Mouse (Mus musculus): ENCODE measurements around the gene Pced1b. TPM values are rescaled to one million over a fixed set of nuclear protein-coding genes. Genes with fewer than 3 reads are reported as not detected.
"Not testable (repeated sequence)": the region's sequence is repeated elsewhere in the genome, so short reads cannot be mapped to it uniquely, and the experiment has no call there.

Pced1b gene
- polyA plus RNA-seq (2014; fragmentation: Nextera tagmentation; extraction: Ambion mirVana) = 3.6 and 4.3 TPM in 2 replicates

- no peaks in the 10 kb centered on the region for H3K9me3 ChIP-seq (ENCODE audit: control insufficient read depth, low read length)
- peak within 1 kb of the TSS; percentile 77 for H3K4me3 ChIP-seq (ENCODE audit: low read depth, low read length)
- H3K36me3 ChIP-seq (ENCODE audit: control insufficient read depth, insufficient read depth, low read length) = no peaks in the 10 kb centered on the region
- peak within 1 kb of the TSS; percentile 72 for H3K27ac ChIP-seq (replicated peaks; ENCODE audit: low read depth, low read length)
- ATAC-seq (ENCODE audit: low read depth) = peak; percentile 93
- under 1% methylated on average over 47 of the region's 125 CpGs for WGBS
- peak; percentile 75 for DNase-seq (ENCODE audit: low spot score)
- peak within 1 kb of the TSS; percentile 89 for H3K9ac ChIP-seq (ENCODE audit: low read depth, low read length)
- peaks cover 20% of the 10 kb centered on the region for H3K27me3 ChIP-seq (replicated peaks; ENCODE audit: control insufficient read depth, insufficient read depth, low read length)
- H3K4me2 ChIP-seq (ENCODE audit: low read depth, low read length) = peak within 1 kb of the TSS; percentile 79
- H3K4me1 ChIP-seq (ENCODE audit: control insufficient read depth, insufficient read depth, low read length) = 0 out of 2 replicates have a peak, but pooled peaks cover 5% of the 10 kb centered on the region
Measured at GRCm38 (mm10) chr15:97246911-97247790, at the start of gene Pced1b, which contains the start of gene Amigo2. TSS of gene Pced1b (plus strand) at chr15:97247107. TSS of gene Amigo2 (minus strand) at chr15:97247287.

- DNase-seq (ENCODE audit: low spot score) = no peak
- H3K4me3 ChIP-seq (ENCODE audit: low read depth, low read length) = no peak overlapping the region
- no peak for ATAC-seq (ENCODE audit: low read depth)
- H3K9ac ChIP-seq (ENCODE audit: low read depth, low read length) = no peak overlapping the region
- H3K4me2 ChIP-seq (ENCODE audit: low read depth, low read length) = no peak overlapping the region
- H3K36me3 ChIP-seq (ENCODE audit: control insufficient read depth, insufficient read depth, low read length) = no peaks in the 10 kb centered on the region
- no peak overlapping the region for H3K27ac ChIP-seq (replicated peaks; ENCODE audit: low read depth, low read length)
- H3K4me1 ChIP-seq (ENCODE audit: control insufficient read depth, insufficient read depth, low read length) = no peaks in the 10 kb centered on the region
- no peaks in the 10 kb centered on the region for H3K9me3 ChIP-seq (ENCODE audit: control insufficient read depth, low read length)
- 77% methylated on average over 3 of the region's 3 CpGs for WGBS
- H3K27me3 ChIP-seq (replicated peaks; ENCODE audit: control insufficient read depth, insufficient read depth, low read length) = no peaks in the 10 kb centered on the region
Measured at GRCm38 (mm10) chr15:97204889-97205288, 42.0 kb upstream of the Pced1b start.

GRCm38 (mm10) chr15:97205776-97206175, 41.1 kb upstream of the Pced1b start:
- no peaks in the 10 kb centered on the region for H3K27me3 ChIP-seq (replicated peaks; ENCODE audit: control insufficient read depth, insufficient read depth, low read length)
- no peak overlapping the region for H3K9ac ChIP-seq (ENCODE audit: low read depth, low read length)
- 83% methylated on average over 10 of the region's 10 CpGs for WGBS
- H3K9me3 ChIP-seq (ENCODE audit: control insufficient read depth, low read length) = no peaks in the 10 kb centered on the region
- no peak overlapping the region for H3K27ac ChIP-seq (replicated peaks; ENCODE audit: low read depth, low read length)
- H3K4me1 ChIP-seq (ENCODE audit: control insufficient read depth, insufficient read depth, low read length) = no peaks in the 10 kb centered on the region
- no peaks in the 10 kb centered on the region for H3K36me3 ChIP-seq (ENCODE audit: control insufficient read depth, insufficient read depth, low read length)
- H3K4me2 ChIP-seq (ENCODE audit: low read depth, low read length) = no peak overlapping the region
- DNase-seq (ENCODE audit: low spot score) = no peak
- H3K4me3 ChIP-seq (ENCODE audit: low read depth, low read length) = no peak overlapping the region
- ATAC-seq (ENCODE audit: low read depth) = no peak

- Histone ChIP-seq H3K36me3 (ENCODE audit: control insufficient read depth, insufficient read depth, low read length) (no peaks in the 10 kb centered on the region), H3K9ac (ENCODE audit: low read depth, low read length) (no peak overlapping the region), H3K4me1 (ENCODE audit: control insufficient read depth, insufficient read depth, low read length) (no peaks in the 10 kb centered on the region), H3K4me2 (ENCODE audit: low read depth, low read length) (no peak overlapping the region), H3K27ac (replicated peaks; ENCODE audit: low read depth, low read length) (no peak overlapping the region), H3K27me3 (replicated peaks; ENCODE audit: control insufficient read depth, insufficient read depth, low read length) (no peaks in the 10 kb centered on the region), H3K4me3 (ENCODE audit: low read depth, low read length) (no peak overlapping the region), H3K9me3 (ENCODE audit: control insufficient read depth, low read length) (no peaks in the 10 kb centered on the region)
- WGBS = 94% methylated on average over 8 of the region's 8 CpGs
- DNase-seq (ENCODE audit: low spot score) (no peak), ATAC-seq (ENCODE audit: low read depth) (no peak)
Measured at GRCm38 (mm10) chr15:97206506-97206905, 40.4 kb upstream of the Pced1b start.

- H3K4me3 ChIP-seq (ENCODE audit: low read depth, low read length); H3K4me2 ChIP-seq (ENCODE audit: low read depth, low read length); H3K4me1 ChIP-seq (ENCODE audit: control insufficient read depth, insufficient read depth, low read length); DNase-seq (ENCODE audit: low spot score); H3K27me3 ChIP-seq (replicated peaks; ENCODE audit: control insufficient read depth, insufficient read depth, low read length); H3K36me3 ChIP-seq (ENCODE audit: control insufficient read depth, insufficient read depth, low read length); H3K9ac ChIP-seq (ENCODE audit: low read depth, low read length); H3K9me3 ChIP-seq (ENCODE audit: control insufficient read depth, low read length); ATAC-seq (ENCODE audit: low read depth); H3K27ac ChIP-seq (replicated peaks; ENCODE audit: low read depth, low read length): not testable (repeated sequence)
- WGBS = 80% methylated on average over 3 of the region's 3 CpGs
Measured at GRCm38 (mm10) chr15:97209754-97210153, 37.2 kb upstream of the Pced1b start.

GRCm38 (mm10) chr15:97212501-97213477, 34.1 kb upstream of the Pced1b start:
- Histone ChIP-seq H3K27me3 (replicated peaks; ENCODE audit: control insufficient read depth, insufficient read depth, low read length) (no peaks in the 10 kb centered on the region), H3K4me3 (ENCODE audit: low read depth, low read length) (no peak overlapping the region), H3K36me3 (ENCODE audit: control insufficient read depth, insufficient read depth, low read length) (no peaks in the 10 kb centered on the region), H3K4me1 (ENCODE audit: control insufficient read depth, insufficient read depth, low read length) (no peaks in the 10 kb centered on the region), H3K4me2 (ENCODE audit: low read depth, low read length) (no peak overlapping the region), H3K9me3 (ENCODE audit: control insufficient read depth, low read length) (no peaks in the 10 kb centered on the region), H3K9ac (ENCODE audit: low read depth, low read length) (no peak overlapping the region), H3K27ac (replicated peaks; ENCODE audit: low read depth, low read length) (no peak overlapping the region)
- no peak for DNase-seq (ENCODE audit: low spot score)
- 79% methylated on average over 17 of the region's 17 CpGs for WGBS
- no peak for ATAC-seq (ENCODE audit: low read depth)

- Histone ChIP-seq H3K4me2 (ENCODE audit: low read depth, low read length) (no peak overlapping the region), H3K4me3 (ENCODE audit: low read depth, low read length) (no peak overlapping the region), H3K27me3 (replicated peaks; ENCODE audit: control insufficient read depth, insufficient read depth, low read length) (no peaks in the 10 kb centered on the region), H3K27ac (replicated peaks; ENCODE audit: low read depth, low read length) (no peak overlapping the region), H3K9ac (ENCODE audit: low read depth, low read length) (no peak overlapping the region), H3K36me3 (ENCODE audit: control insufficient read depth, insufficient read depth, low read length) (no peaks in the 10 kb centered on the region), H3K9me3 (ENCODE audit: control insufficient read depth, low read length) (no peaks in the 10 kb centered on the region), H3K4me1 (ENCODE audit: control insufficient read depth, insufficient read depth, low read length) (no peaks in the 10 kb centered on the region)
- DNase-seq (ENCODE audit: low spot score) = no peak
- WGBS = 94% methylated on average over 5 of the region's 5 CpGs
- ATAC-seq (ENCODE audit: low read depth) = no peak
Measured at GRCm38 (mm10) chr15:97216843-97217242, 30.1 kb upstream of the Pced1b start.

- Histone ChIP-seq H3K9me3 (ENCODE audit: control insufficient read depth, low read length) (no peaks in the 10 kb centered on the region; the same call in 1 of the 2 replicates), H3K36me3 (ENCODE audit: control insufficient read depth, insufficient read depth, low read length) (no peaks in the 10 kb centered on the region), H3K9ac (ENCODE audit: low read depth, low read length) (no peak overlapping the region), H3K4me1 (ENCODE audit: control insufficient read depth, insufficient read depth, low read length) (no peaks in the 10 kb centered on the region), H3K4me2 (ENCODE audit: low read depth, low read length) (no peak overlapping the region), H3K4me3 (ENCODE audit: low read depth, low read length) (no peak overlapping the region), H3K27ac (replicated peaks; ENCODE audit: low read depth, low read length) (no peak overlapping the region; the same call in 1 of the 2 replicates), H3K27me3 (replicated peaks; ENCODE audit: control insufficient read depth, insufficient read depth, low read length) (no peaks in the 10 kb centered on the region)
- WGBS = 80% methylated on average over 10 of the region's 10 CpGs
- ATAC-seq (ENCODE audit: low read depth) (peak; percentile 70; the same call in 1 of the 2 replicates), DNase-seq (ENCODE audit: low spot score) (peak; percentile 62)
Measured at GRCm38 (mm10) chr15:97223431-97223830, 23.5 kb upstream of the Pced1b start.

Data from embryonic facial prominence, embryonic 14.5 days (tissue).